Mouse (Mus musculus) kidney, postnatal 4 days (tissue): ENCODE data around the gene Rela.

Experiments
- DNase-seq, 2 experiments: peaks; one replicate each; pipeline ENCODE4 v3.0.0; 2021; ENCODE audit warnings: mixed read lengths in 2 of 2

Gene Rela

GRCm38 (mm10) chr19:5637069-5638047 is at the start of gene Rela:
Gene Rela (plus strand): TSS chr19:5637483.
- DNase-seq = peak; percentile 88 to 93

- DNase-seq = peak in 1 of 2 experiments; percentile 39
These were observed 48.1 kb upstream of the Rela start for GRCm38 (mm10) chr19:5589159-5589558.

- DNase-seq = no peak
These were observed 45.4 kb upstream of the Rela start for GRCm38 (mm10) chr19:5591888-5592287.

GRCm38 (mm10) chr19:5599224-5599623 is 38.1 kb upstream of the Rela start:
- DNase-seq = no peak

DNA sequence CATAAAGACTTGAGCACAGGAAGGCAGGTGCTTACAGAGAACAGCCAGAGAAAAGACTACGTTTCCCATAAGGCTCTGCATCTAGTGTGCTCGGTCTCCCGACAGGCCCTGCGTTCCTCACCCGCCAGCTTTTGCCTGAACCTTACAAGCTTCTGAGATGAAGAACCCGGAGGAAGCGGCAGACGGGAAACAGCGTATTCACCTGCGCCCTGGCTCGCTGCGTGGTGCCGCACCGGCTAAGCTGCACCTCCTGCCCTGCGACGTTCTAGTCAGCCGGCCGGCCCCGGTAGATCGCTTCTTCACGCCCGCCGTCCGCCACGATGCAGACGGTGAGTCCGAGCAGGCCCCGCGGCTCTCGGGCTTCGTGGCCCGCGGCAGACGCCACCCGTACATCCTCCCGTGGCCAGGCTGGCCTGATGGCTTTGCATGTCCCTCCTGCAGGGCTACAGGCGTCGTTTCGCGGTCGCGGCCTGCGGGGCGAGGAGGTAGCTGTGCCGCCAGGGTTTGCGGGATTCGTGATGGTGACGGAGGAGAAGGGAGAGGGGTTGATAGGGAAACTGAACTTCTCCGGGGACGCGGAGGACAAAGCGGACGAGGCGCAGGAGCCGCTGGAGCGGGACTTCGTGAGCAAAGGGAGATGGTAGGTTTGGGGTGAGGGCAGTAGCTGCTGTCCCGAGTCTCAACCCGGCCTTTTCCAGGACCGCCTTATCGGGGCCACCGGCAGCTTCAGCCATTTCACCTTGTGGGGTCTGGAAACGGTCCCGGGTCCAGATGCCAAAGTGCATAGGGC is 35.3 kb upstream of the Rela start, which contains the start of gene Rnaseh2c:
Rnaseh2c (plus strand) TSS at position 122 of the 790 bp plus-strand sequence.
- peak; percentile 77 to 86 for DNase-seq

GRCm38 (mm10) chr19:5603664-5604063 is 33.6 kb upstream of the Rela start:
- DNase-seq = no peak

GRCm38 (mm10) chr19:5605126-5605525 is 32.2 kb upstream of the Rela start:
- no peak for DNase-seq

- peak in 1 of 2 experiments; percentile 46 for DNase-seq
These were observed 31.1 kb upstream of the Rela start for GRCm38 (mm10) chr19:5606196-5606595.

GRCm38 (mm10) chr19:5607705-5608410 is 29.4 kb upstream of the Rela start:
- no peak for DNase-seq

DNA sequence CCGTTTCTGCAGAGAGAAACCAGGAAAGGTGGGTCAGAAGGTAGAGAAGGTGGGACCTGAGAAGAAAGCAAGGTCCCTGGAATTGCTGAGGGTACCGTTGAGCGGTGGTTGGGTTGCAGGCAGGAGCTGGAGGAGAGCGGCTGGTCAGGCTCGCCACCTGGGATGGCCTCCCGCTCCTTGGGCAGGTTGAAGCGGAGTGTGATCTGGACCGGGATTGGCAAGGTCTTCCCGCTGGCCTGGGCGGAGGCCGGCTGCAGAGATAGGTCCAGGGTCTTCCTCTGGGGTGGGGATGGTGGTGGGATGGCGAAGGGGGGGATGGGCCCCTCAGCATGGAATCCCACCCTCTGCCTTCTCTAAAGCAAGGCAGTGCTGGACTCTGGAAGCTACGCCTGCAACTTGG is 28.6 kb upstream of the Rela start:
- DNase-seq = no peak

- no peak for DNase-seq
These were observed 28.1 kb upstream of the Rela start for GRCm38 (mm10) chr19:5609171-5609546.

DNA sequence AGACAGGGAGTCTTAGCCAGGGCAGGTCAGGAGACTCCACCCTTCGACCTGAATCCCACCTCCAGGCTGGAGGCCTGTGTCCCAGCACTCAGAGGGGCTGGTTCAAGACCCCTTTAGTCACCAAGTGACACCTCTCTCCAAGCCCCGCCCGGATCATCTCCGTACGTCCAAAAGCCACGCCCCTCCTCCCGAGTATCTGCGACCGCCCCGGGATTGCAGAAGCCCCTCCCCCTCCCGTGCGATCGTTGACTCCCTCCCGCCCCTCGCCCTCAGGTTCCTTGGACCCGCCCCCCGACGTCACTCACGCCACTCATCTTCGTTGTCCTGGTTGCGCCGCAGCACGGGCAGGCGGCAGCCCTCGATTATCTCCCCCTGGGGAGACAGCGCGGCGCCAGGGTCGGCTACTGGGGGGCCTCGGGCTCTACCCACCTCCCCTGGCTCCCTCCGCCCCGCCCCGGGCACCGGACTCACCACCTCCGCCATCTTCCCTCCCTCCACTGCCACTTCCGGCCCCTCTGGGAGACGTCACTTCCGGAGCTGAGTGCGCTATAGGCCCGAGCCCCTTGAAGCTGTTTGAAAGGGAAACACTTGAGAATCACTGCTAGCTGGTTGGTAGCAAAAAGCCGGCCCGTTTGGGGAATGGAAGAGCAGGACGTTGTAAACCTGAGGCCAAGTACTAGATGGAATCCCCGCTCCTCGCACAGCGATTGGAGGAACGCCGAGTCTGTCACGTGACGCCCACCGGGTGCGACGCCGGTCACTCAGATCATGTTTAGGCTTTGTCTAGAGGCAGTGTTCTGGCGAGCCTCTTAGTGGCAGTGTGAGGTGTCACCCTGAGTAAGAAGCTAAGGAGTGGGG is 27.5 kb upstream of the Rela start, which contains the start of gene Kat5:
Kat5 (minus strand) TSS at position 691 of the 858 bp plus-strand sequence.
- peak; percentile 95 to 96 for DNase-seq

DNA sequence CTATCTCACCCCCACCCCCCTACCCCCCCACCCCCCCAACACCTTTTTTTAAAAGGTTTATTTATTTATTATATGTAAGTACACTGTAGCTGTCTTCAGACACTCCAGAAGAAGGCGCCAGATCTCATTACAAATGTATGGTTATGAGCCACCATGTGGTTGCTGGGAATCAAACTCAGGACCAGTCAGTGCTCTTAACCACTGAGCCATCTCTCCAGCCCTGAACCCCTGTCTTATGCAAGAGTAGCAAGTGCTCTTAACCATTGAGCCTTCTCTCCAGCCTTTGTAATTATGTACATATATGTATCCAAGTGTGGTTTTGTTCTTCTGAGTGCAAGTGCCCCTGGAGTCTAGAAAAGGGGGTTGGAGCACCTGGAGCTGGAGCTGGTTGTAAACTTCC is 25.3 kb upstream of the Rela start:
- DNase-seq = peak in 1 of 2 experiments; percentile 15

DNA sequence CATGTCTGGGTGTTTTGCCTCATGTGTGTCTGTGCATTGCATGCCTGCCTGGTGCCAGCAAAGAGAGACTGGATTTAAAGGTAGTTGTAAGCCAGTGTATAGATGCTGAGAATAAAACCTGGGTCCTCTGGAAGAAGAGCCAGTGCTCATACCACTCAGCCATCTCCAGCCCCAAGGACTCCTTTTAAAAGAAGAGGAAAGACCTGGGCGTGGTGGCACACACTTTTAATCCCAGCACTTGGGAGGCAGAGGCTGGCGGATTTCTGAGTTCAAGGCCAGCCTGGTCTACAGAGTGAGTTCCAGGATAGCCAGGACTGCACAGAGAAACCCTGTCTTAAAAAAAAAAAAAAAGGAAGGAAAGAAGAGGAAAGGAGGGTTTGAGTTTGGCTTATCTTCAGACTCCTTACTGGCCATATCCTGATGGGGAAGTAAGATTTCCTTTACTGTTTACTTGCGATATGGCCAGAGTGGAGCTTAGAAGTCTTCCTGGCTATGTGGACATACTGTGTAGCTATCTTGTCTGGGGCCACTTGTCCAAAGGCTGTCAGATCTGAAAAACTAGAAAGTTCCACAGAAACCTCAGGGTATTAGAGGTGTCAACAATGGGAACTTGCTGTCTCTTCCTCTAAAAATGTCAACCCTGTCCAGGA is 24.4 kb upstream of the Rela start:
- no peak for DNase-seq

- no peak for DNase-seq
These were observed 22.3 kb upstream of the Rela start for GRCm38 (mm10) chr19:5614953-5615352.

- DNase-seq = no peak
These were observed 17.3 kb upstream of the Rela start for GRCm38 (mm10) chr19:5620007-5620406.

GRCm38 (mm10) chr19:5621884-5622283 is 15.4 kb upstream of the Rela start:
- no peak for DNase-seq

- DNase-seq = no peak
These were observed 12.0 kb upstream of the Rela start for GRCm38 (mm10) chr19:5625311-5625710.

DNA sequence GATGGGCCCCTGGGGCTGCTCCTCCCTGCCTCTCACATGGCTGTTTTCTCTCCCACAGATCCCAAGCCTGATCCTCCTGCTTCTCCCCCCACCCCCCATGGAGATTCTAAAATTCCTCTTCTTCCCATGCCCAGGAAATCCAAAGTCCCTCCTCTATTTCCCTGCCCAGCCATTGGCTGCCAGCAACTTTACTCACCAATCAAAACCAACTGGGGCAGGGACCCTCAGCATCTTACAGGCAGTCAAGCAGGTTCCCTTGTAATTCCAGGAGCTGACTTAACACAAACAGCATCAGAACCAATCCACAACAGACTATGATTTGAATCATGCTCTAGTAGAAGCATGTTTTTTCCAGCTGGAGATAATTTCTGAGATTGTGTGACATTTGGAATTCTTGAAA is 7.4 kb upstream of the Rela start:
- no peak for DNase-seq

DNA sequence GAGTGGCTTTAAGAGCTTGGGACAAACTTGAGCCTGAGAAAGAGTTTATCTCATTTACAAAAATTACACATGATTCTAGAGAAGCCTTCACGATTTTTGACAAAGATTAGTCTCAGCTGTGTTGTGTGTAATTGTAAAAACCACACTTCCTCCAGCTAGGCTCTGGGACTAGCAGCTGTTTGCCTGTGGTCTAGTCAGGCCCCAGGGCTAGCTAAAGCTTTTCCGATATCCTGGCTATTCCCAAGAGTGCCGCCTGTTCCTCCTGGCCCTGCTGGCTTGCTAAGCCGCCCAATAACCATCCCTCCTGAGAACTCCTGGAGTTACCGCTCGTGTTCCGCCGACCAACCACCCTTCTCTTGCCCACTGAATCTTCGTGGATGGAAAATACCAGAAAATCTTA is 5.2 kb upstream of the Rela start:
- no peak for DNase-seq

GRCm38 (mm10) chr19:5636036-5636570 is 1.2 kb upstream of the Rela start:
- DNase-seq = no peak
